Mouse (Mus musculus): ENCODE measurements at regions not wholly inside any gene's neighbourhood (a gene's known extent, or its start where the extent isn't known, plus 50 kb on each side); places are given as distances from the start of the nearest gene placed in this dataset.

DNA sequence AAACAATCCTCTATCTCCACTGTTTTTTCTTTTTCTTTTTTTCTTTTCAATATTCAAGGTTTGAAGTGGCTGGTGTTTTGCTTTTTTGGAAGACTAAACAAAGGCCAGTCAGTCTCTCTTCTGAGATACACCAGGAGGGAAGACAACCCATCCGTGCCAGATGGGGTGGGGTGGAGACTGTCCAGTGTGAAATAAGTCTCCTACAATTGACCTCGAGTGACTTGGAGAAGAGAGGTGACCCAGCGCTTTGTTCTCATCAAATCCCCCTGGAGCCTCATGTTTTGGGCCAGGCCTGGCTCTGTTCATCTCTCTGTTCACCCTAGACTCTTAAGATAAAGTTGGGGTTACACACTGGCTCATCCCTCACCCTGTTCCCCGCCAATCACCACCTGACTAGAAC, 169.2 kb upstream of the Tbca start:
- no peak for DNase-seq (ENCODE audit: low spot score in 2 of 2)

DNA sequence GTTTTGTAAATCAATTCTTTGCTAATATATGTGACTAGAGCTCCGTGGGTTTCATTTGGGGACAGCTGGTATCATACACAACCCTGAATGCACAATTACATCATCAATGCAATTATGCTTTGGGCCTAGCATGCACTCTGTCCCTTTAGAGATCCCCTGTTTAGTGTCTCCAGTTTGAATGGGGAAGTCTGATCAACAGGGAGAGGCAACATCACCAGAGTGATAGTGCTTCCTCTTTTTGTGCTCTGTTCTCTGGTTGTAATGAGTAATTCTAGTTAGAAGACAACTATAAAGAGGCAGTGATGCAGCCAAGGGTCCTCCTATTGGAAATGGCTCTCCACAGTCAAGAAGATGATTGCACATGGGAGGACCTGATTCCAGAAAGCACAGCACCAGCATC, 158.7 kb upstream of the Tbca start:
- no peak for DNase-seq (ENCODE audit: low spot score in 2 of 2)

DNA sequence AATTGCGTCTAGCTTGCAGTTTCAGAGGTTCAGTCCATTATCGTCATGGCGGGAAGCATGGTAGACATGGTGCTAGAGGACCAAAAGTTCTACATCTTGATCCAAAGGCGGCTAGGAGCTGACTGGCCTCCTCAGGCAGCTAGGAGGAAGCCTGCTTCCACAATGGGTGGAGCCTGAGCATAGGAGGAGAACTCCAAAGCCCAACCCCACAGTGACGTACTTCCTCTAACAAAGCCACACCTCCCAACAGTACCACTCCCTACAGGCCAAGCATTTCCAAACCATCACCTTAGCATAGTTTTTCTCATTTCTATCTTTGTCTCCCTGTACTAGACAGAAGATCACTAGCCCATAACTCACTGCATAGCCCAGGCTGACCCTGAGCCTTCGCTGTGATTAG, 158.0 kb upstream of the Tbca start:
- DNase-seq (ENCODE audit: low spot score in 2 of 2) = no peak

DNA sequence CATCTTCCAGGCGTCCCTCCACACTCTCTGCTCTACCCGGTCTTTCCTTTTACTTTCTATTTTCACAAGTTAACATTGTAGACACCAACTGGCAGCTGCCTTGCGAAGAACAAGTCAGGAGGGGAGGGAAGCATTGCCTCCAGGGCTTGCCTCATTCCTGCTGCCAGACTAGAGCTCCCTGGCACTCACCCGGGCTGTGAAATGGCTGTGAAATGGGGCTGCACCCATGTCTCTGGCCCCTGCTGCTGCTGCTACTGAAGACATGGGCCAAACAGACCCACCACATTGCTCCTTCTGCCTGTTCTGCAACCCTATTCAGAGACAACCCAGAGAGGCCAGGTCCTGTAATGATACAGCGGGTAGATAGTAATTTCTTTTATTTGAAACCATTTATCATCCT, 156.0 kb upstream of the Tbca start:
- no peak for DNase-seq (ENCODE audit: low spot score in 2 of 2)

DNA sequence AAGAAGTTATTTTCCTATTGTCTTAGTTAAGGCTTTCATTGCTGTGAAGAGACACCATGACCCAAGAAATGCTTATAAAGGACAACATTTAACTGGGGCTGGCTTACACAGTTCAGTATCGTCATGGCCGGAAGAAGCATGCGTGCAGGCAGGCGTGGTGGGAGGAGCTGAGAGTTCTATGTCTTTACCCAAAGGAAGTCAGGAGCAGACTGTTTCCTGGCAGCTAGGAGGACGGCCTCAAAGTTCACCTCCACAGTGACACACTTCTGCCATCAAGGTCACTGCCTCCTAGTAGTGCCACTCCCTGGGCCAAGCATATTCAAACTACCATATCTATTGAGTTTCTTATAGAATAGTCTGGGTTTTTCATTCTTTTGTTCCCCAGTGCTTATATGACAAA, 148.4 kb upstream of the Tbca start:
- no peak for DNase-seq (ENCODE audit: low spot score in 2 of 2)

DNA sequence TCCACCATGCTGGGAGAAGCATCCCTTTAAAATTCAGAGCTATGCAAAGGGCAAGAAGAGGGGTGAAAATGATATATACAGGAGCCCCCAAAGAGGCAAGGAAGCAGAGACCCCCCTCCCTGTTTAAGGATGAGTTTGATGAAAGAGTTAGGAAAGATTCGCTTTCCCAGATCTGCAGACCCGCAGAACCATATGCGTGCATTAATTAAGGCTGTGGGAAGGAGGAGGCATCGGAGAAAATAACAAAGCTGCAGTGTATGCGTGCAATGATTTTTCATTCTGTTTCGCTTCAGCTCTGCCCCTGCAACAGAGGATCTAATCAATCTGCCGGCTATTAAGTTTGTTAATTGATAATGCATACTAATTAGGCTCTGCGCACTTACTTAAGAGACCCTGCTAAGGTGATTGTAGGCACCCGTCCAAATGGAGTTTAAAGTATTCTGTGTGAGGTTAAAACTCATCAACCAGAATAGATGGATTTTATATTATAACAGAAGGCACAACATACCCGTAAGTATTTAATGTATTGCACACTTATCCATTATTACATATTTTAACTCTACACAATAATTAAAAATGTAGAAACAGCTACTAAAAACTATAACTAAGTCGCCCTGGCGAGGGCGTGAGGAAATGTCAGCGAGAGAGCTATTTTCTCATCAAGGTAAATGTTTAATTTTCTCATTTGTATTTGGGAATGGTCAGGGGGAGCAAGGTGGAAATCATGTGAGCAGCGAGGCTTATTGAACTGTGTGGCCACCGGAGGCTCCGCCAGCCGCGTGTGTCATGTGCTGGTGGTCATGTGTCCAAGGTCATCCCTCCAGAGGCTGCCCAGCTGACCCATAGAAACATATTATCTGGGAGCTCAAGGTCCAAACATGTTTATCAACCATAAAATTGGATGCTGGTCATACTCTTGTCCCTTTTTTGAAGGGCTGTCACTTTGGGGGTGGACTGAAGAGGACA, 143.2 kb upstream of the Tbca start:
- DNase-seq (ENCODE audit: low spot score in 2 of 2) = no peak

DNA sequence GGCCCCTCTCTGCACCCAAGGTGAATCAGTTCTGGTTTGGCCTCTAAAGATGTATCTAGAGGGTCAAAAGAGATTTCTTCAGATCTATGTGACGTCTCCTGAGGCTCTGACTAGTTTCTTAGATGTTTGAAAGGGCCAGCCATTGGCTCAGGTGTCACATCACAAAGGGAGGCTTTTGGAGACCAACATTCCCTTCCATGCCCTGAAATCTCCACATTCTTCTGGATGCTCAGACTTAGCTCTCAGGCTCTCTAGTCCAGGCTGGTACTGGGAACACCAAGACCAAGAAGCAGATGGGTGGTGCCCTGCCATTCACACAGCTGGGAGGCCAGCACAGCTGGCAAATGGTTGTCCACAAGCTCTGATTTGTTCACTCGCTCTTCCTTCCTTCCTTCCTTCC, 142.4 kb upstream of the Tbca start:
- no peak for DNase-seq (ENCODE audit: low spot score in 2 of 2)

DNA sequence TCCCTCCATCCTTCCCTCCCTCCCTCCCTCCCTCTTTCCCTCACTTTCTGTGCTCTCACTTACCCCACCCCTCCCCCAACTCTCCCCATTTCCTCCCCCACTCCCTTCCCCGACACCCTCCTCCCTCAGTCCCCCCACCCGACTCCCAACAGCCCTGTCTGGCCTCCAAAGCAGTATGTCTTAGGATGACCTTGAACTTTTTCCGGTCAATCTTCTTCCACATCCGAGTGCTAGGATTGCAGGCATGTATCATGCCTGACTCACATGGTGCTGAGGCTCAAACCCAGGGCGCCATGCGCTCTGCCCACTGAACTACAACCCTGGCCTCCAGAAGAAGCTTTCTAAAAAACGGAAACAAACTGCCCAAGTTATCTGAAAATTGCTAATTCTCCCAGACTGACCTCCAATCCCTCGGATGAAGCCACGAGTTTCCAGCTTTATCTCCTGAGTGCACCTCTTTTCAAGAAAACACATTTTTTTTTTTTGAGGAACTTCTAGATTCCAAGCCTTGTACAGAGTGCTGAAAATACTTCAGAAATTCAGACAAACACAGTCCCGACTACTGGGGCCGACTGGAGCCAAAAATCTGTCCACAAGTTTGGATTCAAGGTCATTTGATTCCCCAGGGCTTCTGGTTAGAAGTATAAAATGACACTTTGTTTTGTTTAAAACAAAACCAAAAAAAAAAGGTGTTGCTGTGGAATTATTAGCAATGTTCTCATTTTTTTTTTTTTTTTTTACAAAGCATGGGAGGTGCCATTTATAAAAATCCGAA, 141.7 kb upstream of the Tbca start:
- no peak for DNase-seq (ENCODE audit: low spot score in 2 of 2)

DNA sequence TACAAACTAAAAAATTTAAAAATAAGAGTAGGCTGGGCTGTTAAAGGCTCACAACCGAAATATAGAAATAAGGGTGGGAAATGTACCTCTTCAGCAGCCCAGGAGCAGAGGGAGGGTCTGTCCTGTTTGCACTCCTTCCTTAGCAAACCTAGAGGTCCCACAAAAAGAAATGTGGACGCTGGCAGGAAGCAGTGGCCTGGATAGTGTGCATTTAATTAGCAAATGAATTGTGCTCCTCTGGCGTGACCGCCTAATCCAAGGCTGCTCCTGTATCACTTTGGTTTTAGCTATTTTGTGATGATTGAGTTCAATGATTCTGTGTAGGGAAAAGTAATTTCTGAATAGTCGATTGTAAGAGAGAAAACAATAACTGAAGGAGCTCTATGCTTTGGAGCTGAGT, 141.1 kb upstream of the Tbca start:
- DNase-seq (ENCODE audit: low spot score in 2 of 2) = no peak

DNA sequence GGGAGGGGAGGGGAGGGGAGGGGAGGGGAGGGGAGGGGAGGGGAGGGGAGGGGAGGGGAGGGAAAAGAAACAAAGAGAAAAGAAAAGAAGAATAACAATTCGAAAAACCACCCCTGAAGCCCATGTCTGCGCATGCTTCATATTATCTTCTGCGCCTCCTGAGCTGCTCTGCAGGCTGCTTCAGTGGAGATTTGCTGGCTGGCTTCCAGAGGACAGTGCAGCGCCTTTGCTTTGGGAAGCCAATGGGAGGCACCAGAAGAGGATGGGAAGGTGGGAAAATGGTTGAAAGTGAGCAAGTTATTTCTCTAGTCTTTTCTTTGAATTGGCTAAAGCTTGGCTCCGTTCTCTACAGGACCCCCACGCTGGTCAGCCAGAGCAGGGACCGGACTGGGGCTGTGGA, 137.8 kb upstream of the Tbca start:
- no peak for DNase-seq (ENCODE audit: low spot score in 2 of 2)

DNA sequence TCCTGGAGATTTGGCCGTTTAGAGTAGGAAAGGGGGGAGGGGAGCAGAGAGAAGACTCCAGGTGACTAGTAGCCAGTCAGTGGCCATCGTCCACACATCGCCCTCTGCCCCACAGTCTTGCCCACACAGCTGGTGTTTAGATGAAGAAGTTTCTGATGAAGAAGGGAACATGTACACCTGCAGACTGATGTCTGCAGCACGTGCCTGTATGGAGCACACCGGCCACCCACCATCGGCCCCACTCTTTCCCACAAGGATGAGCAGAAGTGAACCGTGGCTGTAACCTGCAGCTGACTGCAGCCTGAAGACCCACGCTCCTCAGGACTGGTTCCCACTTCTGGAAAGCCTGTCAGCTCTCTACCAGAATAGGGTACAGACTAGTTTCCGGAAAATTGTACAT, 121.1 kb upstream of the Tbca start:
- DNase-seq (ENCODE audit: low spot score in 2 of 2) = no peak

DNA sequence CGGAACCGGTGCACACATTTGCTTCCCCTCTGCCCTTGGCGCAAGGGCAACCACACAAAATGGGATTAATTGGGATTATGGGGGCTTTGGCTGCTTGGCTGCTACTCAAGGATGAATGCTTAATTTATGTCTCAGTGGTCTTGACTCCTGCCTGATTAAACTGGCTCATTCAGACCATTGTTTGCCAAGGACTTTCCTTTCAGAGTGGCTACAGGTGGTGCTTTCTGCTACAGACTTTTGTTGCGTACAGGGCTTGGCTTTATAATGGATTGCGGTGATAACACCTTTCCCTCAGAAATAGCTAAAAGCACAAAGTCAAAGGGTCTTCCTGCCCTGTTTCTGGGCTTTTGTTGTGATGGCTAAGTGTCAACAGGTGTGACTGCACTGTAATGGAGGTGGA, 120.4 kb upstream of the Tbca start:
- DNase-seq (ENCODE audit: low spot score in 2 of 2) = no peak

DNA sequence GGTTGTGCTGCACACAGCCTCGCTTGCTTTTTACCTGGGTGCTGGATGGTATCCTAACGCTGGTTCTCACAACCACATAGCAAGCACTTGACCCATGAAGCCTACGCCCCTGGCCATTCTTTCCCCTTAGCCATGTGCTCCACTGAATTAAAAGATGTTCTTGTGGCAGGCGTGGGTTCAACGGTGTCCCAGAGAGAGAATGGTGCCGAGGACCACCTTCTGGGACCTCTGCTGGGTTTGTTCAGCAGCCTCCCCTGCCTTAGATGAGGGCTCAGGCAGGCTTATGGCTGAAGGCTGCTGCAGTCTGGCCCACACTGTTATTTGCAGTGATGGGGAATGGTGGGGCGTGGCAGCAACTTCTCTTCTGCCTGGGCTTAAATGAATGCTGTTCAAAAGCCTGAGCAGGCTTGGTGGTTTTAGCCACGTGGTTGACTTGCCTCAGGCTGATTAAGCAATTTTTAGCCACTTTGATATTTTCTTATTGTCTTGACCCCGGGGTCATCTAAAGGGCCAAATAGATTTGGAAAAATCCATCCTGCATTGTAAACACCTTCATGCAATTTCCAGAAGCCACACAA, 119.5 kb upstream of the Tbca start:
- DNase-seq (ENCODE audit: low spot score in 2 of 2) = no peak

DNA sequence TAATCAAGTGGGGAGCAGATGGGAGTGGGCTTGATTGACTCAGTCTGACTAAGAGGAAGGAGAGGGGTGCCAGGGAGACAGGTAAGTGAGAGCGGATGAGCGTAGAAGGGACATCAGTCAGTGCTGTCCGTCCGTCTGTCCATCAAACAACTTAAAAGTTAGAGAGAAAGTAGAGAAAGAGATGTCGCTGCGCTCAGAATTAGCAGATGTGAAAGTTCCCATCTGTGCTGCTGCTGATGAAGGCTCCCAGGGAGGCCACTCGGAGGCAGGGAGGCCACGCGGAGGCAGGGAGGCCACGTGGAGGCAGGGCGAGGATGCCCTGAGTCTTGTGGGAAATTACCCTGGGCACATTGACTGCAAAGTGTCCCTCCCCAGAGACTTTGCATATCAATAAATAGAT, 118.4 kb upstream of the Tbca start:
- DNase-seq (ENCODE audit: low spot score in 2 of 2) = no peak

DNA sequence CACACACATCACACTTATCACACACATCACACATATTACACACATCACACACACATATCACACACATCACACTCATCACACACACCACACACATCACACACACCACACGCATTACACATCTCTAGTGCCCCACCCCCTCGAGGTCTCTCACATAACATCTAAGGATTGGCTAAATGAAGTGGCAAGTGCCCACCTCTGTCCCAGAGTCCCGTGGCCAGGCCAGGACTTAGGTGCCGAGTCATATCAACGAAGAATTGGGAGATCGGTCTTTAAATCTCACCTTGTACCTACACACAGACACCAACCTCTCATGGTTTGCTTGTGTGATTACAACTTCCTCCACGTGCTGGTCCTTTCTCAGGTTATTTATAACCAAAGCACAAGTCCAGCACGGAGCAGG, 117.7 kb upstream of the Tbca start:
- DNase-seq (ENCODE audit: low spot score in 2 of 2) = no peak

DNA sequence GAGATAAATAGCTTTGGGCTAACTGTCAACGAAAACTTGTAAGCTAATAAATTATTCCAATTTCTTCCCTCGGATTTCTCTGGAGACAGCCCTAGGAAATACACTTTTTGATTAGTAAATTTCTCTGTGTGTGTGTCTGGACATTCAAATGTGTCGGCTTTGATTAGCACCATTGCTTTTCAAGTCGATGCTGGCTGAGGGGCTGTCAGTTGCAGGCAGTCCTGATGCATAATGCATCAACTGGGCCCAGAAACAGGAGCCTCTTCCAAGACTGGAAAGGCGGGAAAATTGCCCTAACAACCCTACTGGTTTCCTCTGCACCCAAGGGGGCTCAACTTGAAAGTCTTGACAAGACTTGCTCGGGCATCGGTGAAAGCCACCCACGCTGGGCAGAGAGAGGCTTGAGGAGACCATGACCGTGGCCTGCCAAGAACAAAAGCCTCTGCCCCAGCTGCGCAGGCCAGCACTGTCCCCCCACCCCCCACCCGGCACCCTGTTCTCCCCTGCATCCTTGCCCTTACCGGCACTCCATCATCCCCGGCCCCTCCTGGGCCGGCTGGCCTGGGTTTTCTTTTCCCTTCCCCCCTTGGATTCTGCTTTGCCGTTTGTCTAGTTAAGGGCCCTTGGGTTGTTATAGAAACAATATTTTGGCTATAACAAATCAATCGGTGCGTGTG, 108.1 kb upstream of the Tbca start:
- DNase-seq (ENCODE audit: low spot score in 2 of 2) = no peak

DNA sequence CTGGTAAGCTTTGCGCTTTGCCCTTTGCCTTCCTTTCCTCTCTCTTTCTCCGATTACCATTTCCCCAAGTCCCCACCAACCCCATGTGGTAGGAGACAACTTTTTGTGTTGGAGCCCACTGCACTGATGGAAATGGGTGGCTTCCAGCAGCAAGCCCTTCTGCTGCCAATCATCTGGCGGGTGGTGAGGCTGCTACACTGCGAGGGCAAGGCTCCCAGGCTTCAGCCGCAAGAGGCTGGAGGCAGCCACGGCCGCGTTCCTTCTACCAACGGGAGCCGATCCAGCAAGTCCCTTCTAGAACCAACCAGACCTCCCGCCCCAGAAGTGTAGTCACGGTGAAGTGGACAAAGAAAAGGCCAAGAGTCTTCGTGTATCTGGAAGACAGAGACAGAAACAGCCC, 107.1 kb upstream of the Tbca start:
- DNase-seq (ENCODE audit: low spot score in 2 of 2) = no peak

DNA sequence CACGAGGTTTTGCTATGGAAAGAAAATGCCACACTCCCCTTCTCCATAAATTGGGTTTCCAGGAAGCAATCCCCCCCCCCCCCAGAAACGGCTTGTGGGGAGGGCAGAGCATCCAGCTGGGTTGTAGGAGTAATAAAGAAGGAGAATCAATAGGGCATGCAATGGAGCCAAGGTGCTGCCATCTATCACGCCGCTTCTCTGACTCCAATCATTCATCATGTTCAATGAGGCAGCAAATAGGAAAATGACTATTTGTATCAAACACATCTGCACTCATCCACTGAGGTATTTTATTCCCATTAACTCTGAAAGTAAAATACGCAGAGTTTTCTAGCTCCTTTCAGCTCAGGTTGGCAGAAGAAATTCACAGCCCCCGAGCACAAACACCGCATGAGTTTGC, 103.5 kb upstream of the Tbca start:
- no peak for DNase-seq (ENCODE audit: low spot score in 2 of 2)

DNA sequence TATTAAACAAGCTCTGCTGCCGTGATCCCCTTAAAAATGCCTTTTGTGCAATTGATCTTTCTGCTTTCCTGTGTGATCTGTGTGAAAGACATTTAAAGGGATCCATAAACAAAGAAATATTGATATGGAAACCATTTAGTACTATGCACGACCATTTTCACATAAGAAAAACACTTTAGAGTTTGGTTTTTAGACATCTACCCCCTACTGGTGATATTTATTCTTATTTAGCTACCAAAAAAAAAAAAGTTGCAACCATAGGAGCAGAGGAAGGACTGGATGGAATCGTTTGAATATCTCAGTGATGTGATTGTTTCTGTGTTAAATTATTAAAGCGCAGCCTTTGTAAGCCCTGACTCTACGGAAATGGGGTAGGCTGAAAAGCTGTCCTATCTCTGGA, 101.4 kb upstream of the Tbca start:
- DNase-seq (ENCODE audit: low spot score in 2 of 2) = no peak

DNA sequence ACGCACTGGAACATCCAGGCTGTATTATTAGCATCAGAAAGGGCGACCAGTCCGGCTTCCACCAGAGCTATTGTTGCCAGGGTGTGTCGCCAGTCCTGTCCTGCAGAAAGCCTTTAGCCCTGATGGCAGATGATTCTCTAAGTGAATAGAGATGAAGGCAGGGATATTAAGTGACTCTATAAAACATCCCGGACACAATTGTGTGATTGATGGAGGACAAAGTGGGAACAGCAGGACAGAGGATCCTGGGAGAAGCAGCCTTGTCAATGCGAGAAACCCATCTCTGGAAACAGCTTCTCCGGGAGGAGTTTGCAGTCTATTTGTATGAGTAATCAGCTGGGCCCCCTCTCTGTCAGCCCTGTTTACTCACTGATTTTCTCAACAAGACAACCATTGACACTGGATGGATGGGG, 82.1 kb upstream of the Tbca start:
- DNase-seq (ENCODE audit: low spot score in 2 of 2) = no peak

DNA sequence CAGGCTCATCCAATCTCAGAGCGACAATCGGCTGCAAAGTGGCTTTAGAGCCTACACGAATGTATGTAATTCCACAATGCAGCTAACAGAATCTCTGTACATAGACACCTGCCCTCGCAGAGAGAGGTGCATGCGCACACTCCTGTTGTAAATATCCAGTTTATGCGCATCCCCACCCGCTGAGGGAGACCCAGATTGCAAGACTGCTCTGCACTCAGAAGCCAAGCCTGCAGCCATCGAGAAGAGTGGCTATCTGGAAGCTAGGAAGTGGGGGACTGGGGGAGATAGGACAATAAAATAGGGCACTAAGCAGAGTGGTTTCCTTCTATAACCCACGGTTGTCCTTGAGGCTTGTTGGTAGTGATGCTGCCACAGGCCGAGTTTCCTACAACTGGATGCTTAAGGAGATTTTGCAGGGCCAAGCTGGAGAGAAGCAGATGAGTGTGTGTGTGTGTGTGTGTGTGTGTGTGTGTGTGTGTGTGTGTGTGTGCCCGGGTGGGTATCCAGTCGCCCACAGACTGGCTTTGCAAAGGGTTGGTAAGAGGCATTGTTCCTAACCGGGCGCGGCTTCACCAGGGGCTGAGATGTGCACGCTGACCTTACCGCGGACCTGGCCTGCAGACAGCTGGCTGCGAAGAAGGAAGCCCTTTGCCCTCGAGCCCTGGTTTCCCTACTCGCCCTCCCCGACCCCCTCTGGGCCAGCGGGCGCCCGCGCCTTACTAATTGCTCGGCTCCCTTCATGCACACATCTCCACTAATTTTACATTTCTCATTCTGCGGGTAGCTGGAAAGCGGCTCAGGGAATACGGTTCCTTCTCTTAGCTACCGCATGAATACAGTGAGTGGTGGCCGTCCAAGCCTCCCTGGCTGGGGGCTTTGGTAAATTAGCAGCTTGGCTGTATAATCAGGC, 81.1 kb upstream of the Tbca start:
- DNase-seq (ENCODE audit: low spot score in 2 of 2) = no peak

Data from cerebellum, postnatal 4 days (tissue).